Mouse (Mus musculus) forebrain, embryonic 10.5 days (tissue): ENCODE results near the gene Scamp4. TPM values are rescaled to one million over a fixed set of nuclear protein-coding genes. Genes with fewer than 3 reads are reported as not detected.

ENCODE experiments used
- DNase-seq: peaks from one replicate; pipeline ENCODE4 v3.0.0-alpha.2; 2017; ENCODE audit warnings: low spot score; ENCODE audit errors: extremely low spot score
- H3K27ac ChIP-seq: fragments of 300-500 bp; sonication (generic); 2 replicates; pipeline ENCODE4 v1.5.1; 2016; ENCODE audit warnings: mild to moderate bottlenecking
- H3K27me3 ChIP-seq: fragments of 300-500 bp; sonication (generic); 2 replicates; pipeline ENCODE4 v1.6.1; 2016; ENCODE audit warnings: mild to moderate bottlenecking; ENCODE audit not compliant: poor library complexity, severe bottlenecking
- H3K36me3 ChIP-seq: fragments of 300-500 bp; sonication (generic); replicated peaks from 2 replicates; pipeline ENCODE4 v1.6.1; 2016; ENCODE audit warnings: mild to moderate bottlenecking, moderate library complexity
- H3K4me1 ChIP-seq: fragments of 300-500 bp; sonication (generic); 2 replicates; pipeline ENCODE4 v1.6.1; 2016
- H3K4me3 ChIP-seq: fragments of 300-500 bp; sonication (generic); 2 replicates; pipeline ENCODE4 v1.5.1; 2016; ENCODE audit warnings: mild to moderate bottlenecking, moderate library complexity
- H3K9me3 ChIP-seq: fragments of 300-500 bp; sonication (generic); 2 replicates; pipeline ENCODE4 v1.6.1; 2016; ENCODE audit warnings: mild to moderate bottlenecking, moderate library complexity
- WGBS: fragments of 180-500 bp; shearing (Covaris S2); methylation state at CpG from one replicate; pipeline ENCODE4 v1.1.7; 2016; 5-methylcytosine and 5-hydroxymethylcytosine counted together
- polyA plus RNA-seq: library from polyadenylated mRNA; unstranded; fragments of >200 nt; fragmentation: Nextera tagmentation; extraction: Ambion mirVana; gene quantifications from 2 replicates; pipeline ENCODE4 v1.2.1, GENCODE M21; 2016

Scamp4 gene
- polyA plus RNA-seq, 1 experiment from 2014 or later, result 91.5 TPM

DNA sequence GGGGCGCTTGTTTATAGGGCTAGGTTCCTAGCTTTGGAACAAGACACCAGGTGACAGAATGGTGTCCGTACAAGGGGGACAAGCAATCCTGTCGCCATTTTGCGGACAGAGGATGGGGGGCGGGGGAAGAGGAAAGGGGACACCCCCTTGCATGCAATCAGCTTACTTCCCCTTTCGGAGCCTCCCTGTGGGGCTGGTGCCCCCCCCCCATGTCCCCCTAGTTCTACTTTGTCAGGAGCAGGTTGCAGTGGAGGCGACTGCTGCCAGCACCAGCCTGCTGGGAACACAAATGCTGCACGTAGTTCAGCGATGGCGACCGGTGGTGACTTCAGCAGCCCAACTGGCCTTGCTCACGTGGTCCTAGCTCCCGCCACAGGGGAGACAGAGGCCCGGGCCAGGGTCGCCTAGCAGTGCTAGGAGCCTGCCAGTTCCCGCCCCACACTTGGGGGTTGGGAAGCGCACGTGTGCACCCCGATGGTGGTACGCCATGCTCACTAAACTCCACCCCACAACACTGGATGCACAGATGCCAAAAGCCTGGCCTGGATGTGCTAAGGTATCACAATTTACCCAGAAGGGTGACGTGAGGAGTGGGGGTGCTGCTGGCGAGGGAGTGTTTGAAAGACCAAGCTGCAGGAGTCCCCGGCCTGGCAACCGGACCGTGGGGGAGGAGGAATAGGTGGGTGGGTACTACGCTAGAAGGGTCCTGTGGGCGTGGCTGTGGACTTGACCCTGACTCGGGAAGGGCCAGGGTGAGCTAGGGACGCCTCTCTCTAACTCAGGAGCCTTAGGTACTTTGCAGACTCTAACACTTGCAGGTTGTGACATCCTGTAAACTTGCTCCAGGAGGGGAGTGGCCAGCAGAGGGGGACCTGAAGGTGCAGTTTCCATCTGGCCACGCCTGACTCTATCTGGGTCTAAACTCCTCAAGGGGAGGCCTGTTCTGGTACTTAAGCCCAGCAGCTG is 31.5 kb upstream of the Scamp4 start:
- WGBS, result 21% methylated on average over 30 of the region's 30 CpGs
- H3K27ac ChIP-seq, result peak overlapping the region; percentile 85
- peaks cover 24% of the 10 kb centered on the region for H3K36me3 ChIP-seq
- DNase-seq, result peak; percentile 44
- H3K9me3 ChIP-seq, result no peaks in the 10 kb centered on the region
- H3K4me1 ChIP-seq, result peaks cover 89% of the 10 kb centered on the region
- H3K4me3 ChIP-seq, result peak overlapping the region; percentile 41
- no peaks in the 10 kb centered on the region for H3K27me3 ChIP-seq

DNA sequence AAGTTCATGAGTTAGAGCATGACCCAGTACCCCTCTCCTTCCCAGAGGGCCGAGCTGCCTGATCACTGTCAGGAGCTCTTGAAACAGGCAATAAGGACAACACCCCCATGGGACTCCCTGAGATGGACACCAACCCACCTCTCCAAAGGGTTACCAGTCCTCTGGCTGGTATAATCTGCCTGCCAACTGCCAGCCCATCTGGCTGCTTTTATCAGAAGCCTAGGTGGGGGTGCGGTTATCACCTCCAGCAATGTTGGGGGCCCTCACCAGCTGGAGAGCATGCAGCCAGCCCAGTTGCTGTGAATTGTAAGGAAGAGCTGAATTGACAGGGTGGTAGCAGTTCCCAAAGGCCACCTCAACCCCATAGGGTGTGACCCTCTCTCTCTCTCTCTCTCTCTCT is 30.2 kb upstream of the Scamp4 start:
- 81% methylated on average over 2 of the region's 2 CpGs for whole genome bisulfite sequencing
- no peaks in the 10 kb centered on the region for H3K27me3 ChIP-seq
- H3K27ac ChIP-seq, result no peak overlapping the region
- peaks cover 89% of the 10 kb centered on the region for H3K4me1 ChIP-seq
- H3K9me3 ChIP-seq, result no peaks in the 10 kb centered on the region
- DNase-seq, result no peak
- peaks cover 18% of the 10 kb centered on the region for H3K36me3 ChIP-seq
- H3K4me3 ChIP-seq, result peak overlapping the region; percentile 6; the same call in 1 of the 2 replicates

DNA sequence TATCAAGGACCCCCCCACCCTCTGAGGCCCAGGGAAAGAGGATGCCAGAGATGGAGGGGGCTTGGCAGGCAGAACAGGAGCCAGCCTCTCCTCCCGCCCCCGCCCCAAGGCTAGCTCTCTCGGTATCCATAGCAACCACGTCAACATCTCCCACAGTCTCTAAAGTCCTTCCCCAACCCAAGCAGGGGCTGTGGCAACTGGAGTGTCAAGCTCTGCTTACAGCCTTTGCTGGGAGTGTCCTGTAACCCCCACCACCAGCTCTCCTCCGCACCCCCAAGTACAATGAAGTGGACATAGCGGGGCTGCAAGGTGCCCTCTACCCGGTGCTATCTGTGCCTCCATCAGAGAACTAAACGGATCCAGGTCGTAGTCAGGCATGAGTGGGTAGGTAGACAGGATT is 28.7 kb upstream of the Scamp4 start:
- peak overlapping the region; percentile 85; the same call in 1 of the 2 replicates for H3K4me3 ChIP-seq
- no peak for DNase-seq
- no peaks in the 10 kb centered on the region for H3K27me3 ChIP-seq
- peaks cover 4% of the 10 kb centered on the region for H3K36me3 ChIP-seq
- H3K27ac ChIP-seq, result peak overlapping the region; percentile 13; the same call in 1 of the 2 replicates
- H3K4me1 ChIP-seq, result peaks cover 98% of the 10 kb centered on the region
- 56% methylated on average over 9 of the region's 9 CpGs for WGBS
- no peaks in the 10 kb centered on the region for H3K9me3 ChIP-seq

DNA sequence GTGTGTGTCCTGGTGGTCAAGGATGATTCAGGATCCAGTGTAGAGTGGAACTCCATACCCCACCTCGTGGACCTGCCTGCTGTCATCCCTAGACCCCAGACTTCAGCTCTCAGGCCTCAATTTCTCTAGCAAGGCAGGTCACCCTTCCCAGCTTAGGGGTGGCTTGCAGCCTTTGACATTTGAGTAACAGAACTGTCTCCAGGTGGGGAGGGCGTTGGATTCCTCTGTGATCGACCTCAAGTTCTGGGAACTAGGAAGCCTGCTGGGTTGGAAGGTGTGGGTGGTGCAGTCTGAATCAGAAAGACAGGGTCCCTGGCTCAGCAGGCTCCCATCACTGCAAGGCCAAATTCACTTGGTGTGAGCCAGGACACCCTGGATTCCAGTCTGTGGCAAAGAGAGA is 27.8 kb upstream of the Scamp4 start:
- H3K4me1 ChIP-seq, result peaks cover 95% of the 10 kb centered on the region
- no peaks in the 10 kb centered on the region for H3K9me3 ChIP-seq
- peak overlapping the region; percentile 85 for H3K4me3 ChIP-seq
- no peaks in the 10 kb centered on the region for H3K36me3 ChIP-seq
- WGBS, result 79% methylated on average over 3 of the region's 3 CpGs
- no peak for DNase-seq
- no peak overlapping the region for H3K27ac ChIP-seq
- no peaks in the 10 kb centered on the region for H3K27me3 ChIP-seq

DNA sequence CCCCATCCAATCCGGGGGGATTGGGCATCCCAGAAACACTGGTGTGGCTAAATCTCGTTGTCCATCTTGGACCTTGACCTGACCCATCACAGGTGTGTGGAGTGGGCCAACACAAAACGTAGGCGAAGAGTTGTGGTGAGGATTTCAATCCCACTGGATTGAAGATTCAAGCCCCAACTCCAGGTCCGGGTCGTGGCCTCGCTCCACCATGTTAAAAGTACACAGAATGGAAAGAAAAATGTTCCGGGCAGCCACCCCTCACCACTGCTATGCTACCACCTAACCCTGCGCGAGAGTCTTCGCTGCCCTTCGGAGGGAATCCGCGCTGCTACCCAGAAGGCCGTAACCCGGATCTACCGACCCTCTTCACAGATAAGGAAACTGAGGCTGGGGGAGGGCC is 26.7 kb upstream of the Scamp4 start:
- Histone ChIP-seq H3K27ac (peak overlapping the region; percentile 91), H3K4me3 (peak overlapping the region; percentile 85), H3K4me1 (peaks cover 85% of the 10 kb centered on the region), H3K27me3 (no peaks in the 10 kb centered on the region), H3K36me3 (no peaks in the 10 kb centered on the region), H3K9me3 (no peaks in the 10 kb centered on the region)
- WGBS, result 16% methylated on average over 17 of the region's 17 CpGs
- DNase-seq, result no peak

DNA sequence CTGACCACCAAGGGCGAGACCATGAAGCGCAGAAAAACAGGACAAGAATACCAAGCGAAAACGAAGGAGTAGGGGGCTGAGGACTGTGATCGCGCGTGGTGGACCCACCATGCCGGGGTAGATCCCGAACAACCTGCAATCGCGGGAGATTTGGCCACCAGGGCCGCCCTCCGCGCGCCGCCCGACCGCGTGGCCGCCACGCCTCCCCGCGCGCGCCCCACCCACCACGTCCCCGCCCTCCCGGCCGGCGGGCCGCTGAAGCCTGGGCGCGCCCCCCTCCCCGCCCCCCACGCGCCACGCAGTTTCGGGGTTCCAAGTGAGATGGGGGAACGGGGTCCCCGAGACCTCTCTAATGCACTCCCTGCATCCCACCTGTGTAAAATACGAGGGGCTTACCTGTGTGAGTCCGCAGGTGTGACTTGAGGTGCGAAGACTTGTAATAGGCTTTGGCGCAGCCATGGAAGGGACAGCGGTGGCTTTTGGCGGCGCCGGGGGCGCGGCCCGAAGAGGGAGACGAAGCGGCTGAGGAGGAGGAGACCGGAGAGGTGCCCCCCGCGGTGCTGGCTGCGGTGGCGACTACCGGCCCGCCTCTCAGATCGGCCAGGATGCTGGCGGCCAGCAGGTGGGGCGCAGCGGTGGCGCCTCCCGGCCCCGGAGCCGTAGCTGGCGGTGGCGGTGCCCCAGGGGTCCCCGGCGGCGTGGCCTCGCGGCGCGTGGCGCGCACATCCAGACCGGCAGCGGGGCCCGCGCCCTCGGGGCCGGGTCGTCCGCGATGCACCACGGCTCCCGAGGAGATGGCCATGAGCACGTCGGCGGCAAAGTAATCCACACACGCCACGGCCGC is 26.1 kb upstream of the Scamp4 start:
- H3K27ac ChIP-seq, result peak overlapping the region; percentile 91
- H3K36me3 ChIP-seq, result no peaks in the 10 kb centered on the region; the same call in 1 of the 2 replicates
- DNase-seq, result peak; percentile 62
- WGBS, result under 1% methylated on average over 95 of the region's 96 CpGs
- no peaks in the 10 kb centered on the region for H3K9me3 ChIP-seq
- peak overlapping the region; percentile 85 for H3K4me3 ChIP-seq
- peaks cover 78% of the 10 kb centered on the region for H3K4me1 ChIP-seq
- no peaks in the 10 kb centered on the region for H3K27me3 ChIP-seq

DNA sequence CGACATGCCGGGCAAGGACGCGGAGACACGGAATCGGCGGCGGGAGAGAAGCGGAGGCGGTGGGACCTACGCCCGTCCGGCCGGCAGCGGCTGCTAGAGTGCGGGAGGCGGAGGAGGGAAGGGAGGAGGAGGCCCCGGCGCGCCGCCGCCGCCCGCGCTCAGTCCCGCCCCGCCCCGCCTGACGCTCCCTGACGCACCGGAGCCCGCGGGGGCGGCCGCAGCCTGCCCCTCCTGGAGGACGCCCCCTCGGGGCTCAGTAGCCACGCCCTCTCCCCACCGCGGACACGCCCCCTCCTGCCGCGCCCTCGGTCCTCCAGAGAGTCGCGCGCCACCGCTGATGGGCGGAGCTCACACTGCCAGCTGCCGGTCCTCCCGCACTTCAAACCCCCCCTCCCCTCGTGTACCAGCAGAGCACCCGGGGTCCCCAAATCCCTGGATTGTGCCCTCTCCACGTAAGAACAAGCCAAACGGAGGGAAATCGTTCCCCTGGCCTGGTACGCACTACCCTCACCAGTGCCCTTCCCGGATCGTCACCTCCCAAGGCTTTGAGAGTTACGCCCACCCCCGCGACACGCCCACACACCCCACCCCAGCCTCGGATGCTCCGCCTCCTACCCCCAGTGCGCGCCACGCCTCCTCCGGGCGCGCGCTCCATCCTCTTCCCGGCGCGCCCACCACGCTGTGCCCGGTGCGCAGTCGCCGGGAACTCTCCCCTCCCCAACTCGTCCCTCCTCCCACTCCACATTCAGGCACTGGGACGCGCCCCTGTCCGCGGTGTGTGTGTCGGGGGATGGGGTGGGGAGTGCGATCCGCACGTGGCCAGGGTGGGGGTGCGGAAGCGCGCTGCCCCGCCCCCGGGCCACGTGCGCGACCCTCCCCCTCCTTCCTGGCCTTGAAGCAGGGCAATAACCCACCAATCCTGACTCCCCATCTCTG is 25.2 kb upstream of the Scamp4 start, which contains the start of gene Klf16:
TSS of gene Klf16 (minus strand) at position 127 of the 936 bp plus-strand sequence.
- Histone ChIP-seq H3K27ac (peak within 1 kb of the TSS; percentile 91), H3K4me3 (peak within 1 kb of the TSS; percentile 85), H3K9me3 (no peaks in the 10 kb centered on the region), H3K4me1 (peaks cover 70% of the 10 kb centered on the region), H3K36me3 (peaks cover 4% of the 10 kb centered on the region), H3K27me3 (no peaks in the 10 kb centered on the region)
- WGBS, result under 1% methylated on average over 95 of the region's 97 CpGs
- peak; percentile 96 for DNase-seq

DNA sequence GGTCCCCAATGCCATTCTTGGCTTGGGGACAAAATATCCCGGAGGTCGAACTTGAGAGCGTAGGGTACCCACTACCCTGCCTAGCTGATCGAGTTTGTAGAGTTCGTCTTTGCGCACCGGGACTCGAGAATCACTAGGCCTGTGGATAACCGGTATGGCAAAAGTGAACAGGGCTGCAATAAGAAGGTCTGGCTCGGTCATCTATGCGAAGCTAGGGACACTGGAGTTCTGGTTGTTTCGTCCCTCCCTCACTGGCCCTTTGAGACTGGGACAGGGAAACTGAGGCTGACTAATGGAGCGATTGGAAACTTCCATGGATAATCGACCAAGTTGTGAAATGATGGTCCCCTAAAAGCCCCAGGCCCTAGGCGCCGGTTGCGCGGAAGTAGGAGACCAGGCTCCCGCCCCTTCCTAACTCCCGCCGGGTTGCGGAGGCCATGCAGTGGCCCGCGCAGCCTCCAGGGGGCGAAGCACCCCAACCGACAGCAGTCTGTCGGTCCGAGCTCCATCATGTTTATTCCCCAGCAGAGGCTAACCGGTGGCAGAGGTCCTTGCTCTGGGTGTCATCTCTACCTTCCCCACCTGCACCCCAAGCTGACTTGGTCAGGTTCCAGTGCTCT is 24.4 kb upstream of the Scamp4 start:
- under 1% methylated on average over 29 of the region's 29 CpGs for WGBS
- H3K27me3 ChIP-seq, result no peaks in the 10 kb centered on the region
- H3K36me3 ChIP-seq, result peaks cover 9% of the 10 kb centered on the region
- H3K9me3 ChIP-seq, result no peaks in the 10 kb centered on the region
- peak; percentile 86 for DNase-seq
- peak overlapping the region; percentile 85 for H3K4me3 ChIP-seq
- H3K4me1 ChIP-seq, result peaks cover 62% of the 10 kb centered on the region
- H3K27ac ChIP-seq, result peak overlapping the region; percentile 91

DNA sequence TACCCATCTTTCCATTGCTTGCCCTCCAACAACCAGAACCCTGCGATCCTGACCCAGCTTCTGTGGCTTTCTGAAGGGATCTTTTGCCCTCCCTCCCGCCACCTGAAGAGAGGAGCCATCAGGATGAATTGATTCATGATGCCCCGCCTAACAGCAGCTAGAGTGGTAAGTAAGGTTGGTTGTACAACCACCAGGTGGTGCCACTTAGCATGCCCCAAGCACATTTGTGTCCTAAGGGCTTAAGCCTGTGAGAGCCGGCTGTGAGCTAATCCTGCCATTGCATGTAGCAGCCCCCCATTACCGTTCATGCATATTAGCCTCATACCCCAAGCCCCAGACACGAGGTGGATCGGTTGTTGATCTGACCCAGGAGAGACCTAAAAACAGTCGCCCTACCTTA is 23.8 kb upstream of the Scamp4 start:
- H3K27ac ChIP-seq, result peak overlapping the region; percentile 91
- peaks cover 15% of the 10 kb centered on the region for H3K36me3 ChIP-seq
- 6% methylated on average over 8 of the region's 8 CpGs for WGBS
- H3K9me3 ChIP-seq, result no peaks in the 10 kb centered on the region
- H3K4me1 ChIP-seq, result peaks cover 62% of the 10 kb centered on the region
- peak; percentile 51 for DNase-seq
- peak overlapping the region; percentile 85 for H3K4me3 ChIP-seq
- no peaks in the 10 kb centered on the region for H3K27me3 ChIP-seq

DNA sequence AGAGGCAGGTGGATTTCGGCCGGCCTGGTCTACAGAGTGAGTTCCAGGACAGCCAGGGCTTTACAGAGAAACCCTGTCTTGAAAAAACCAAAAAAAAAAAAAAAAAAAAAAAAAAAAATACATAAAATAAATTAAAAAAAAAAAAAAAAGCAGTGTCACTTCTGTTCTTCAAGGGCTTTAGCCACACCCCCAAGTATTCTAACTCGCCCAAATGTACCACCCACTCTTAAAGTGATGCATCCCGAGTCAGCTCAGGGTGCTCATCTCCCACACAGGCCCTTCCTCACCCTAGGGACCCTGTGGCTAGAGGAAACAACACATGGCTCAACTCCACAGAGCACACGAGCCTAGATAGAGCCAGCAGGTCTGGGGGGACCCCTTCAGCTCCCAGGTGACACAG is 19.6 kb upstream of the Scamp4 start:
- Histone ChIP-seq H3K4me1 (peaks cover 55% of the 10 kb centered on the region), H3K4me3 (no peak overlapping the region), H3K9me3 (no peaks in the 10 kb centered on the region), H3K36me3 (peaks cover 48% of the 10 kb centered on the region), H3K27ac (no peak overlapping the region), H3K27me3 (no peaks in the 10 kb centered on the region)
- 87% methylated on average over 5 of the region's 5 CpGs for WGBS
- DNase-seq, result no peak

DNA sequence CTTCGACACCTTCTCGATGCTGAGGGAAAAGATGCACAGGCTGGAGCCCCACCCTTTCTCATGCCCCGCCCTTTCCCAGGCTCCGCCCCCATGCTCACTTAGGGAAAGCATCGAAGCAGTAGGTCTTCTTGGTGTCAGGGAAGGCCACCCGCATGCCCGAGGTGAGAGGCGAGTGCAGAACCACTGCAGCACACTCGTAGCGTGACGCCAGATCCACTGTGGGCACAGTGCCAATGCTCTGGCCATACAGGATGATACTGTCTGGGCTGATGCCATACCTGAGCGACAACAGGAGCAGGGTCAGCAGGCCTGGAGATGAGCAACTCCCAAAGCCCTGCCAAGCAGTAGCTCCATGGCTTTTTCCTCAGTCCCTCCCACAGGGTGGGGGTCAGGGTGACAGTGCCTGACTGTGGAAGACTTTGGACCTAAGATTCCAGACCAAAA is 18.6 kb upstream of the Scamp4 start:
- no peak for DNase-seq
- H3K9me3 ChIP-seq, result no peaks in the 10 kb centered on the region
- peaks cover 48% of the 10 kb centered on the region for H3K36me3 ChIP-seq
- 69% methylated on average over 12 of the region's 12 CpGs for WGBS
- peaks cover 55% of the 10 kb centered on the region for H3K4me1 ChIP-seq
- H3K4me3 ChIP-seq, result peak overlapping the region; percentile 14
- no peaks in the 10 kb centered on the region for H3K27me3 ChIP-seq
- no peak overlapping the region for H3K27ac ChIP-seq
